Comparison of ENCODE assay signal across 11 mouse cellular contexts in genomic region chr19:32323070-32323469, GRCm38 (mm10).
DNase-seq lines count a peak whose midpoint lies in the region; ATAC-seq and TF ChIP-seq lines count a peak whose summit lies in the region.
"Had no signal": no experiment of that assay in that cellular context is flagged by ENCODE, and none has a peak within 500 bp of the region (broad histone marks: within the 10 kb centered on the region; RNA-seq: fewer than 3 reads in every experiment).

No protein-coding gene starts in this region.

- H3K27ac ChIP-seq in embryonic facial prominence, embryonic 14.5 days (replicated peaks; ENCODE audit: low read depth, low read length), result peak overlapping the region; percentile 48; the same call in 1 of the 2 replicates
- no peak overlapping the region; the same call in 1 of the 2 replicates for H3K27ac ChIP-seq in embryonic facial prominence, embryonic 10.5 days (replicated peaks)
- no peak overlapping the region; the same call in 1 of the 2 replicates for H3K27ac ChIP-seq in liver, adult 2 months (replicated peaks; ENCODE audit: insufficient read depth, low read depth, low read length)
- no peak overlapping the region for H3K27ac ChIP-seq in liver, embryonic 11.5 days (ENCODE audit: low read depth, low read length)
- H3K27ac ChIP-seq in kidney, adult 2 months (ENCODE audit: insufficient read depth, low read depth, low read length), result peak overlapping the region; percentile 99
- peak overlapping the region; percentile 3; the same call in 1 of the 2 replicates for H3K27ac ChIP-seq in liver, embryonic 16.5 days (ENCODE audit: low read length)
- H3K27ac ChIP-seq in forebrain, embryonic 15.5 days (replicated peaks), result no peak overlapping the region
- H3K27ac ChIP-seq: left cerebral cortex, adult 2 months; midbrain, embryonic 13.5 days had no signal

- H3K4me3 ChIP-seq in embryonic facial prominence, embryonic 14.5 days (ENCODE audit: low read depth, low read length), result no peak overlapping the region
- H3K4me3 ChIP-seq in embryonic facial prominence, embryonic 10.5 days, result no peak overlapping the region
- no peak overlapping the region for H3K4me3 ChIP-seq in liver, adult 2 months (ENCODE audit: insufficient read depth, low read depth, low read length)
- H3K4me3 ChIP-seq in liver, embryonic 11.5 days (ENCODE audit: low read depth, low read length), result no peak overlapping the region
- H3K4me3 ChIP-seq in kidney, adult 2 months (ENCODE audit: insufficient read depth, low read depth, low read length), result peak overlapping the region; percentile 48
- H3K4me3 ChIP-seq in liver, embryonic 16.5 days (ENCODE audit: low read depth, low read length), result peak overlapping the region; percentile 7; the same call in 1 of the 2 replicates
- no peak overlapping the region for H3K4me3 ChIP-seq in forebrain, embryonic 15.5 days
- H3K4me3 ChIP-seq: left cerebral cortex, adult 2 months; midbrain, embryonic 13.5 days had no signal

- no peak overlapping the region for H3K9ac ChIP-seq in embryonic facial prominence, embryonic 14.5 days (ENCODE audit: low read depth, low read length)
- H3K9ac ChIP-seq in liver, adult 2 months (ENCODE audit: low read depth, low read length), result no peak overlapping the region
- no peak overlapping the region for H3K9ac ChIP-seq in liver, embryonic 11.5 days (ENCODE audit: low read depth, low read length)
- H3K9ac ChIP-seq in liver, embryonic 16.5 days (ENCODE audit: low read depth, low read length), result no peak overlapping the region
- H3K9ac ChIP-seq in forebrain, embryonic 15.5 days (replicated peaks), result no peak overlapping the region
- H3K9ac ChIP-seq: forebrain, postnatal 0 days; midbrain, embryonic 13.5 days had no signal

- no peak for TF ChIP-seq CTCF in liver, adult 2 months (IDR thresholded peaks at IDR 0.05; ENCODE audit: low read depth, low read length)
- no peak for TF ChIP-seq CTCF in kidney, adult 2 months (conservative IDR thresholded peaks at IDR 0.05; ENCODE audit: insufficient read depth, insufficient read length, low read depth, low read length)

- H3K4me1 ChIP-seq in embryonic facial prominence, embryonic 14.5 days (ENCODE audit: control insufficient read depth, insufficient read depth, low read length), result peaks cover 35% of the 10 kb centered on the region
- H3K4me1 ChIP-seq in embryonic facial prominence, embryonic 10.5 days, result peaks cover 85% of the 10 kb centered on the region
- H3K4me1 ChIP-seq in liver, adult 2 months (ENCODE audit: control insufficient read depth, insufficient read depth, low read length), result peaks cover 33% of the 10 kb centered on the region
- H3K4me1 ChIP-seq in liver, embryonic 11.5 days (replicated peaks; ENCODE audit: control insufficient read depth, insufficient read depth, low read length), result peaks cover 26% of the 10 kb centered on the region
- peaks cover 42% of the 10 kb centered on the region for H3K4me1 ChIP-seq in kidney, adult 2 months (ENCODE audit: control insufficient read depth, insufficient read depth, low read length)
- H3K4me1 ChIP-seq in liver, embryonic 16.5 days (ENCODE audit: control insufficient read depth, low read depth, low read length), result peaks cover 14% of the 10 kb centered on the region
- H3K4me1 ChIP-seq in forebrain, embryonic 15.5 days, result peaks cover 9% of the 10 kb centered on the region; the same call in 1 of the 2 replicates

- H3K79me2 ChIP-seq in liver, adult 2 months (ENCODE audit: control insufficient read depth, insufficient read depth, low read length), result peaks cover 2% of the 10 kb centered on the region; the same call in 1 of the 2 replicates

- no peak for TF ChIP-seq POLR2A in liver, adult 2 months (IDR thresholded peaks at IDR 0.05; ENCODE audit: extremely low read depth, insufficient read depth, low read length)
- no peak for TF ChIP-seq POLR2A in kidney, adult 2 months (IDR thresholded peaks at IDR 0.05; ENCODE audit: low read depth, low read length)

- no peaks in the 10 kb centered on the region for H3K36me3 ChIP-seq in embryonic facial prominence, embryonic 14.5 days (ENCODE audit: control insufficient read depth, insufficient read depth, low read length)
- no peaks in the 10 kb centered on the region for H3K36me3 ChIP-seq in embryonic facial prominence, embryonic 10.5 days (replicated peaks)
- no peaks in the 10 kb centered on the region for H3K36me3 ChIP-seq in liver, adult 2 months (ENCODE audit: control insufficient read depth, insufficient read depth, low read length)
- H3K36me3 ChIP-seq in liver, embryonic 11.5 days (ENCODE audit: control insufficient read depth, insufficient read depth, low read length), result no peaks in the 10 kb centered on the region
- H3K36me3 ChIP-seq in kidney, adult 2 months (ENCODE audit: control insufficient read depth, insufficient read depth, low read length), result no peaks in the 10 kb centered on the region; the same call in 1 of the 2 replicates
- no peaks in the 10 kb centered on the region for H3K36me3 ChIP-seq in liver, embryonic 16.5 days (ENCODE audit: control insufficient read depth, insufficient read depth)
- no peaks in the 10 kb centered on the region for H3K36me3 ChIP-seq in forebrain, embryonic 15.5 days
- H3K36me3 ChIP-seq: midbrain, embryonic 13.5 days had no signal

- no peak for DNase-seq in embryonic facial prominence, embryonic 14.5 days (ENCODE audit: low spot score)
- DNase-seq in embryonic facial prominence, embryonic 10.5 days (ENCODE audit: low spot score), result no peak
- DNase-seq in liver, adult 2 months (ENCODE audit: extremely low read depth, low read depth, low spot score), result peak; percentile 95
- DNase-seq in liver, embryonic 11.5 days (ENCODE audit: low spot score), result no peak
- DNase-seq in kidney, adult 2 months, result peak; percentile 91
- DNase-seq in right cerebral cortex, postnatal 25 days, result no peak

- no peak overlapping the region for H3K4me2 ChIP-seq in embryonic facial prominence, embryonic 14.5 days (ENCODE audit: low read depth, low read length)
- H3K4me2 ChIP-seq in liver, embryonic 11.5 days, result no peak overlapping the region
- H3K4me2 ChIP-seq in liver, embryonic 16.5 days (ENCODE audit: low read depth, low read length), result peak overlapping the region; percentile 30
- H3K4me2 ChIP-seq in forebrain, embryonic 15.5 days (replicated peaks), result no peak overlapping the region
- H3K4me2 ChIP-seq: midbrain, embryonic 13.5 days had no signal

- ATAC-seq in embryonic facial prominence, embryonic 14.5 days (ENCODE audit: low read depth), result no peak
- ATAC-seq in liver, embryonic 11.5 days (replicated peaks; ENCODE audit: low FRiP score), result no peak
- ATAC-seq in liver, embryonic 16.5 days (ENCODE audit: low read depth), result peak; percentile 62
- no peak for ATAC-seq in forebrain, embryonic 15.5 days (replicated peaks)

- 56% methylated on average over 11 of the region's 11 CpGs for WGBS in embryonic facial prominence, embryonic 14.5 days
- 78% methylated on average over 11 of the region's 11 CpGs for WGBS in embryonic facial prominence, embryonic 10.5 days
- WGBS in liver, adult 2 months, result 20% methylated on average over 11 of the region's 11 CpGs
- WGBS in liver, embryonic 11.5 days, result 71% methylated on average over 11 of the region's 11 CpGs
- WGBS in kidney, adult 2 months, result 30% methylated on average over 11 of the region's 11 CpGs
- 64% methylated on average over 11 of the region's 11 CpGs for WGBS in liver, embryonic 16.5 days (ENCODE audit: insufficient replicate concordance)
- WGBS in forebrain, embryonic 15.5 days, result 69% methylated on average over 11 of the region's 11 CpGs

- H3K27me3 ChIP-seq in embryonic facial prominence, embryonic 14.5 days (replicated peaks; ENCODE audit: control insufficient read depth, insufficient read depth, low read length), result no peaks in the 10 kb centered on the region
- H3K27me3 ChIP-seq in embryonic facial prominence, embryonic 10.5 days (replicated peaks; ENCODE audit: low read depth, poor library complexity, severe bottlenecking), result no peaks in the 10 kb centered on the region
- no peaks in the 10 kb centered on the region for H3K27me3 ChIP-seq in liver, adult 2 months (ENCODE audit: control insufficient read depth, insufficient read depth, low read length)
- no peaks in the 10 kb centered on the region for H3K27me3 ChIP-seq in liver, embryonic 11.5 days (replicated peaks; ENCODE audit: control insufficient read depth, insufficient read depth, low read length)
- no peaks in the 10 kb centered on the region for H3K27me3 ChIP-seq in kidney, adult 2 months (replicated peaks; ENCODE audit: control insufficient read depth, insufficient read depth, low read length)
- H3K27me3 ChIP-seq in liver, embryonic 16.5 days (ENCODE audit: control insufficient read depth, insufficient read depth, low read depth, low read length), result no peaks in the 10 kb centered on the region
- no peaks in the 10 kb centered on the region for H3K27me3 ChIP-seq in forebrain, embryonic 15.5 days
- H3K27me3 ChIP-seq: midbrain, embryonic 13.5 days had no signal

- H3K9me3 ChIP-seq in embryonic facial prominence, embryonic 14.5 days (ENCODE audit: control insufficient read depth, low read length), result no peaks in the 10 kb centered on the region
- no peaks in the 10 kb centered on the region for H3K9me3 ChIP-seq in embryonic facial prominence, embryonic 10.5 days
- no peaks in the 10 kb centered on the region for H3K9me3 ChIP-seq in liver, embryonic 11.5 days (ENCODE audit: control insufficient read depth, low read length)
- no peaks in the 10 kb centered on the region for H3K9me3 ChIP-seq in liver, embryonic 16.5 days (replicated peaks; ENCODE audit: control insufficient read depth, low read length)
- H3K9me3 ChIP-seq in forebrain, embryonic 15.5 days, result no peaks in the 10 kb centered on the region
- H3K9me3 ChIP-seq: midbrain, embryonic 13.5 days had no signal

Comparison
In these comparisons a context has a peak if more than half of its experiments do, and no peak if none do; other contexts are left out.
1. DNase-seq: peak in liver, adult 2 months (single experiment) and kidney, adult 2 months (single experiment); none in embryonic facial prominence, embryonic 14.5 days (single experiment), embryonic facial prominence, embryonic 10.5 days (single experiment), liver, embryonic 11.5 days (single experiment) and right cerebral cortex, postnatal 25 days (single experiment).
2. H3K27ac ChIP-seq: peak in embryonic facial prominence, embryonic 14.5 days (single experiment), kidney, adult 2 months (single experiment) and liver, embryonic 16.5 days (single experiment); none in embryonic facial prominence, embryonic 10.5 days (single experiment), liver, adult 2 months (single experiment), liver, embryonic 11.5 days (single experiment) and forebrain, embryonic 15.5 days (single experiment).
3. H3K4me3 ChIP-seq: peak in kidney, adult 2 months (single experiment) and liver, embryonic 16.5 days (single experiment); none in embryonic facial prominence, embryonic 14.5 days (single experiment), embryonic facial prominence, embryonic 10.5 days (single experiment), liver, adult 2 months (single experiment), liver, embryonic 11.5 days (single experiment) and forebrain, embryonic 15.5 days (single experiment).